Mouse (Mus musculus) gastrocnemius, postnatal 36 days (tissue): ENCODE data around the gene Rfk. TPM values are rescaled to one million over a fixed set of nuclear protein-coding genes. Genes with fewer than 3 reads are reported as not detected.

Experiments
- DNase-seq, 2 experiments: peaks; one replicate each; pipeline ENCODE4 v3.0.0; 2022
- intact Hi-C: fragments of 180-260 bp; cut with DNase I; formaldehyde crosslinking; loops from one replicate; pipeline ENCODE4 v1.15.1; 2025
- long read RNA-seq, 2 experiments: library from polyadenylated mRNA; stranded (forward); transcript quantifications; one replicate each; pipeline ENCODE4 v2.0.0; 2021
- total RNA-seq, 2 experiments: library from RNA; stranded (reverse); gene quantifications; 2 replicates each; pipeline ENCODE4 v1.2.3; 2021

Gene Rfk
- 10 to 100 TPM; 60.5 to 64.7 TPM for total RNA-seq
- long read RNA-seq, experiment 1, transcript Rfk-201 (4 exons, 2,482 nt) = major isoform, 21 of 31 reads
- long read RNA-seq, experiment 1, partial matches to known transcripts = 2 of 31 reads
- long read RNA-seq, experiment 1, other reads (novel, unspliced or antisense) = 8 of 31 reads
- long read RNA-seq, experiment 2, transcript Rfk-201 (4 exons, 2,482 nt) = major isoform, 37 of 42 reads
- long read RNA-seq, experiment 2, partial matches to known transcripts = 0 of 42 reads
- long read RNA-seq, experiment 2, other reads (novel, unspliced or antisense) = 5 of 42 reads

GRCm38 (mm10) chr19:17393841-17394591 is at the start of gene Rfk:
TSS of gene Rfk (plus strand) at chr19:17394043.
- peak; percentile 85 to 92 for DNase-seq
- intact Hi-C loops = no loop called here

- intact Hi-C loops = no loop called here
- DNase-seq = no peak
Measured at GRCm38 (mm10) chr19:17344881-17345280, 49.0 kb upstream of the Rfk start.

- DNase-seq = no peak
- intact Hi-C loops = no loop called here
Measured at GRCm38 (mm10) chr19:17346716-17347474, 46.9 kb upstream of the Rfk start.

- intact Hi-C loops = no loop called here
- DNase-seq = no peak
Measured at GRCm38 (mm10) chr19:17347852-17348251, 46.0 kb upstream of the Rfk start.

GRCm38 (mm10) chr19:17353727-17354126 is 40.1 kb upstream of the Rfk start:
- no peak for DNase-seq
- intact Hi-C loops = no loop called here

- intact Hi-C loops = no loop called here
- no peak for DNase-seq
Measured at GRCm38 (mm10) chr19:17354362-17354761, 39.5 kb upstream of the Rfk start.

- intact Hi-C loops = no loop called here
- DNase-seq = no peak
Measured at GRCm38 (mm10) chr19:17354797-17355196, 39.0 kb upstream of the Rfk start.

- no peak for DNase-seq
- intact Hi-C loops = no loop called here
Measured at GRCm38 (mm10) chr19:17355361-17355760, 38.5 kb upstream of the Rfk start.

- intact Hi-C loops = no loop called here
- DNase-seq = peak in 1 of 2 experiments; percentile 27
Measured at GRCm38 (mm10) chr19:17355950-17356867, 37.6 kb upstream of the Rfk start.

- intact Hi-C loops = no loop called here
- no peak for DNase-seq
Measured at GRCm38 (mm10) chr19:17356932-17357331, 36.9 kb upstream of the Rfk start.

- intact Hi-C loops = no loop called here
Measured at GRCm38 (mm10) chr19:17357391-17357790, 36.5 kb upstream of the Rfk start.

GRCm38 (mm10) chr19:17359315-17359890 is 34.4 kb upstream of the Rfk start:
- intact Hi-C loops = no loop called here
- no peak for DNase-seq

More at GRCm38 (mm10) chr19:17357391-17357790, 36.5 kb upstream of the Rfk start:
- no peak for DNase-seq

- intact Hi-C loops = no loop called here
Measured at GRCm38 (mm10) chr19:17361181-17361580, 32.7 kb upstream of the Rfk start.

GRCm38 (mm10) chr19:17364741-17365140 is 29.1 kb upstream of the Rfk start:
- peak in 1 of 2 experiments; percentile 5 for DNase-seq
- intact Hi-C loops = loop anchor here (5.0 kb wide), 1 partner anchor 237 kb away; no protein-coding TSS in a partner anchor

More at GRCm38 (mm10) chr19:17361181-17361580, 32.7 kb upstream of the Rfk start:
- no peak for DNase-seq

- intact Hi-C loops = loop anchor here (5.0 kb wide), 1 partner anchor 239 kb away; no protein-coding TSS in a partner anchor
Measured at GRCm38 (mm10) chr19:17366364-17367090, 27.3 kb upstream of the Rfk start.

GRCm38 (mm10) chr19:17368557-17368956 is 25.3 kb upstream of the Rfk start:
- no peak for DNase-seq
- intact Hi-C loops = loop anchor here (5.0 kb wide), 1 partner anchor 241 kb away; no protein-coding TSS in a partner anchor

More at GRCm38 (mm10) chr19:17366364-17367090, 27.3 kb upstream of the Rfk start:
- no peak for DNase-seq

GRCm38 (mm10) chr19:17369581-17369980 is 24.3 kb upstream of the Rfk start:
- no peak for DNase-seq

GRCm38 (mm10) chr19:17372701-17373100 is 21.1 kb upstream of the Rfk start, which contains the start of gene Gcnt1:
TSS of gene Gcnt1 (minus strand) at chr19:17372844.
- DNase-seq = no peak
- intact Hi-C loops = no loop called here

More at GRCm38 (mm10) chr19:17369581-17369980, 24.3 kb upstream of the Rfk start:
- intact Hi-C loops = loop anchor here (5.0 kb wide), 1 partner anchor 242 kb away; no protein-coding TSS in a partner anchor
